Mouse (Mus musculus) 416B (cell line): Measurements from ENCODE around the gene Zswim4.
A peak's percentile ranks its signal among the peaks of the same experiment; 100 is the strongest.

Experiments used
- DNase-seq: peaks from one replicate; pipeline ENCODE4 v3.0.0; 2011; ENCODE audit warnings: low read depth

Zswim4 gene

DNA sequence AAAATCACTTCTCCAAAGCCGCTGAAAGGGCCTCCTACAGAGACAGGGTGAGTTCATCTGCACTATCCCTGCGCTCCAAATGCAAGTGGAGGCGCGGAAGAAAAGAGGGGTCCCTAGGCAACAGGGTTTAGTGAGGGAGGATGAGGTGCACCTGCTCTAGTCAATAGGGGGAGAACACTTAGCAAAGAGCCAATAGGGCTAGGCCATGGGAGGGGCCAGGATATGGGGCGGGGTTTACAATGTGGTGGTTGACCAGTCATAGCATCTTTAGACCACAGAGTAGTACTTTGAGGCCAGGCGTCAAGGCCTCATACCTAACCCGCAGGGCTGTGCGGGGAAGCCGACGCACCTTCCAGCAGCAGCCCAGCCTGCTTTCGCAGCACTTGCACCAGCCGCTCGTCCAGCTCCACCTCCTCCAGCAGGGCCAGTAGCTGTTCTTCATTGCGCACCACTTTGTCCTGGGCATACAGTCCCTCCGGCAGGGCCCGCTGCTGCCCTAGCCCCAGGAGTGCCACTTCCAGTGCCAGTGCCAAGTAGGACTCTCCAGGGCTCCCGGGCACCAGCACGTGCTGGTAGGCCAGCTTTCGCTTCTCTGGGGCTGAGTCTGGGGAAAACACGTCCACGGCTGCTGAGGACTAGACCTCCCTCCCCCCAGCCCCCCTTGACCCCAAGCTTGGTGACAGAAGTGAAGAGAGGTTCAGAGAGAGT lies 13.4 kb downstream of the Zswim4 start:
- no peak for DNase-seq

GRCm38 (mm10) chr8:84222566-84223165 lies 14.2 kb downstream of the Zswim4 start:
- peak; percentile 37 for DNase-seq

DNA sequence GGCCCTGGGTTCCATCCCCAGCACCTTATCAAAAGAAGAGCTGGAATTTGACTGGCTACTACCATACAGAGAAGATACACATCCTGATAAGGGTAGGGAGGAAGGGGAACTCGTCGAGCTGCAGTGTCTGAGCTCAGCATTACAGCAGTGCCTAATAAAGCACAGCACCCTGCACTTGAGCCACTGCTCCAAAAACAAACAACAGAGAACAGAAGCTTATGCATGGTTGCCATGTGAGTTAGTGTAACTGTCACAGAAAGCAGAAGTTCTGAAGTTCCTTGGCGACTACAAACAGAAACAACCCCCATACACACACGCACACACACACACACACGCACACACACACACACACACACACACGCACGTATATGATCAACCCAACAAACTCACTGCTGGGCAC lies 16.8 kb downstream of the Zswim4 start:
- DNase-seq, result no peak

GRCm38 (mm10) chr8:84218143-84218542 lies 18.7 kb downstream of the Zswim4 start:
- no peak for DNase-seq

GRCm38 (mm10) chr8:84217206-84217605 lies 19.6 kb downstream of the Zswim4 start:
- no peak for DNase-seq

- DNase-seq, result no peak
These were observed 23.6 kb downstream of the Zswim4 start for GRCm38 (mm10) chr8:84213277-84213676.

- no peak for DNase-seq
These were observed 24.8 kb downstream of the Zswim4 start for GRCm38 (mm10) chr8:84211881-84212563.

DNA sequence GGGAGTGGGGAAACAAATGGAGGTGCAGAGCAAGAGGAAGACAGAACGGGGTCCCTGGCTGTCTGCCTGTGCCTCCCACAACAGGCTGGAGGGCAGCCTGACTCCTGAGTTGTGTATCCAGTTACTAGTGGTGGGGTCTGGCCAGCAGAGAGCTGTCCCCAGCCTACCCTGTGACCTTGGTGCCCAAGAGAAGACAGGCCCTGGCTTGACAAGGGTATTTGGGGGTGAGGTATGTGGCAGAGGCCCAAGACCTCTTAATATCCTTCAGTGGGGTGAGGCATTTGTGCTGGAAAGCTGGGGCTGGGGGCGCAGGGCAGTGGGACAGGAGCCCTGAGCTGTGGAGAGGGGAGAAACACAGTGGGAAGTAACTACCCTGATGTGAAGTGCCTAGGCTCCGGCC lies 25.7 kb downstream of the Zswim4 start:
- DNase-seq, result no peak

DNA sequence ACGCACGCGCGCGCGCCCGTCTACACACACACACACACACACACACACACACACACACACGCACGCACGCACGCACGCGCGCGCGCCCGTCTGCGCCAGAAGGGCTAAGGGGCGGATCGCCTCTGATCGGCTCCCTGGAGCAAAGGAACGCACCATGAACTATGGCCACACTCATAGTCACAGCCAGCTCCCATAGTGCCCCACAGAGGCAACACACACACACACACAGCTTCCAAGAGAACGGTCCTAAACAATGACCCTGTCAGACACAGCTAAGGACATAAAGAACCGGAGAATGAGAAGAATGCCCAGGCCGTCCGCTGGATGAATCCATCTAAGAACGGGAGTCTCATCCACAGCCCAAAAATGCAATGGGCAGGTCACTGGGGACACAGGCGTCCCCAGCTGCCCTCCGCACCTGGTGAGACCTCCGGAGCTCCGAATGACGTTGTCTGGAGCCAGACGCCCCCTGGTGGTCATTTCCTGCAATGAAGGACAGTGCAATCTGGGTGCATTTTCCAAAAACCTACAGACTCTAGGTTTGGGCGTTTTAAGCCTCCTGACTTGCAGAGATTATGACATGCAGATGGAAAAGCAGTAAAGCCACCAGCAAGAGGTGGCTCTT lies 26.6 kb downstream of the Zswim4 start:
- peak; percentile 79 for DNase-seq

GRCm38 (mm10) chr8:84208381-84209380 lies 28.2 kb downstream of the Zswim4 start:
- DNase-seq, result peak; percentile 58

- DNase-seq, result peak; percentile 95
These were observed 29.0 kb downstream of the Zswim4 start for GRCm38 (mm10) chr8:84207811-84208210.

GRCm38 (mm10) chr8:84206666-84207065 lies 30.2 kb downstream of the Zswim4 start:
- DNase-seq, result no peak

DNA sequence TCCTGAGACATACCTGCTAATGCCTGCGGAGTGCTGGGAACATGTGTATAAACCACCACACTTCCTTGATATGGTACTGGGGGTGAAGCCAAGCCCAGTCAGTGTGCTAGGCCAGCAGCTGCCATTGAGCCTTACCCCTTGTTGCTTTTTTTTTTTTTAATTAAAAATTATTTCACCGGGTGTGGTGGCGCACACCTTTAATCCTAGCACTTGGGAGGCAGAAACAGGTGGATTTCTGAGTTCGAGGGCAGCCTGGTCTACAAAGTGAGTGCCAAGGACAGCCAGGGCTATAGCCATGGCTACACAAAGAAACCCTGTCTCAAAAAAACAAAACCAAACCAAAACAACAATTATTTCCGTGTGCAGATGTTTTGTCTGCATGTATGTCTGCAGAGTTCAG lies 31.8 kb downstream of the Zswim4 start:
- no peak for DNase-seq

DNA sequence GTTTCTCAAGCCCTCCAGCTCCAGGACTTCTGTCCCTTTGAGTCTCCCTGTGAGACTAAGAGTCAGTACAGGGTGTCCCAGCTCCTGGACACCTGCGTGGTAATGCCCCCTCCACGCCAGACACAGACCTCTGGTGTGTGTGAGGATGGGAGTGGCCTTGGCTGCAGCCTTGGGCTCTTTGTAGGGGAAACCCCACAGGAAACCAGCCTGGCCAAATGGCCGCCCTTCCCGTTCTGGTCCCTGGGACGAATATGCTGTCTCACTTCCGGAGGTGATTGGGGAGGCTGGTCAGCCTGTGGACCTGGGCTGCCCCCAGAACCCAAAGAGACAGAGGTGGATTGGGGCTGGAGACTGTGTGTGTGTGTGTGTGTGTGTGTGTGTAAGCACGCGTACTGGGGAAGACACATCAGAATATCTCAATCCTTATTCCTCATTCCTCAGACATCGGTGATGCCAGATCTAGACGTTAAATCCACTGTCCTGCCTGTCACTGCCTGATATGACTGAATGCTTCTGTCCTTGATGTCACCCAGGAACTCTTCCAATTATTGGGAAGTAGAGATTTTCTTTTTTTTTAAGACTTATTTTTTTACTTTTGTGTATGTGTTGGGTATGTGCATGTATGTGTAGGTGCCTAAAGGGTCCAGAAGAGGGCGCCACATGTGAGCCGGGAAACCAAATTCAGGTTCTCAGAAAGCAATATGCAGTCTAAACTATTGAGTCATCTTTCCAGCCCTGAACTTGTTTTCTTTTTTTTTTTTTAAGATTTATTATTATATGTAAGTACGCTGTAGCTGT lies 32.7 kb downstream of the Zswim4 start:
- peak; percentile 97 for DNase-seq

- peak; percentile 91 for DNase-seq
These were observed 33.6 kb downstream of the Zswim4 start for GRCm38 (mm10) chr8:84202938-84203917.

DNA sequence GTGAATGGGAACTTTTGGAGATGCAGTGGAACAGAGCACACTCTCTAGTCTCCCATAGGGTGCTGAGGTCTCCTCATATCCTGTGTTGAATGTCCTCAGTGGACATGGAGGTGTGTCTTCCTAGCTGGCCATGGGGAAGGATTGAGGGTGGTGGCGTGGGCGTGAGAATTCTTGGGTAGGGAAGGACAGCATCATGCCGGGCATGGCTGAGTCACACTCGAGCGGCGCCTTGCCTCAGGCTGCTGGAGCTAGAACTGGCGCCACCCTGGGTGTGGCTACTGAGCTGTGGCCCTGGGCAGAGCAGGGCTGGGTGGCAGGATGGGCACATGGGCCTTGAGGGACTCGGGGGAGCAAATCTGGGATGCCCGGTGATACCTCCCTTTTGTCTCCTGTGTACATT lies 34.4 kb downstream of the Zswim4 start:
- DNase-seq, result peak; percentile 81

GRCm38 (mm10) chr8:84201545-84202245 lies 35.2 kb downstream of the Zswim4 start:
- DNase-seq, result peak; percentile 84

DNA sequence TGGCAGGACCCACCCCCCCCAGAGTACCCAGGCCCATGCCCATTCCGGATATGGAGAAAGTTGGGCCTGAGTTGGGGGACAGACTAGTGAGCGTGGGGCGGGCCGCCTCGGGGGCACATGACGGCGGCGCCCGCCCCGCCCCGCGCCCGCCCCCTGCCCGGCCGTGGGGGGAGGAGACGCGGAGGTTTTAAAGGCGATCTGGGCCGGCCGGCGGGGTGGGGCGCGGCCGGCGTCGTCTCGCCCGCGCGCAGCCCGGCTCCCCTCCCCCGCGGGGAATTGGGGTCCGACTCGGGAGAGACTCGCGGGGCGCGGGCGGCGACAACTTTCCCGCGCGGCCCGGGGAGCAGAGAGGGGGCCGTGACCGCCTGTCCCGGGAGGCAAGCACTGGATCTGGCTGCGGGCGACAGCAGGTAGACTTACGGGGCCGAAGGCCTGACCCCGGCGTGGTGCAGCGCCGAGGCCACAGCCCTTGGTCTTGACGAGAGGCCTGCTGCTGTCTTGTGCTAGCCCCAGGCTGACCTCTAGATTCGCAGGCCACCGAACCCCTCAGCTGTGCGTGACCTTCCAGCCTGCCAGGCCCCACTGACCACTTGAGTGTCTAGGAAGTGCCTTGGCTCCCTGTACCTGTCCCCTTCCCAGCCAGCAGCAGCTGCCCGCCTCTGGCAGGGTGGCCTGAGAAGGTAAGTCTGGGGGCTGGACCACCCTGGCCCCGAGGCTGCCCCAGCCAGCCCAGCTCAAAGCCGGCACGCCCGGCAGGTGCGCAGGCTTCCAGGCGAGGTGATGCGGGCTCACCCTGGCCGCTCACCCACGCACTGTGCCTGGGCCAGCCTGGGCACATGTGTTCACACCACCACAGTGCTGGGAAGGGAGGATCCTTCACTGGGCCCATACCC lies 36.0 kb downstream of the Zswim4 start:
- DNase-seq, result peak; percentile 67
